Mouse (Mus musculus) liver, embryonic 15.5 days (tissue): ENCODE measurements at regions not wholly inside any gene's neighbourhood (a gene's known extent, or its start where the extent isn't known, plus 50 kb on each side); places are given as distances from the start of the nearest gene placed in this dataset.

Experiments
- ATAC-seq: fragments of 200-750 bp; cut with Nextera tagmentation; 2 replicates; pipeline ENCODE4 v1.8.0; 2017; ENCODE audit warnings: moderate number of reproducible peaks, mild to moderate bottlenecking, moderate library complexity; ENCODE audit not compliant: insufficient read depth
- H3K27ac ChIP-seq: fragments of 300-500 bp; sonication (generic); replicated peaks from 2 replicates; pipeline ENCODE4 v1.5.1; 2015; ENCODE audit warnings: mild to moderate bottlenecking, inconsistent platforms
- H3K27me3 ChIP-seq: fragments of 300-500 bp; sonication (generic); 2 replicates; pipeline ENCODE4 v1.6.1; 2015; ENCODE audit warnings: mild to moderate bottlenecking, inconsistent platforms
- H3K36me3 ChIP-seq: fragments of 300-500 bp; sonication (generic); replicated peaks from 2 replicates; pipeline ENCODE4 v1.6.1; 2015; ENCODE audit warnings: moderate library complexity, mild to moderate bottlenecking, inconsistent platforms
- H3K4me1 ChIP-seq: fragments of 300-500 bp; sonication (generic); replicated peaks from 2 replicates; pipeline ENCODE4 v1.6.1; 2015; ENCODE audit warnings: inconsistent platforms
- H3K4me2 ChIP-seq: fragments of 300-500 bp; sonication (generic); 2 replicates; pipeline ENCODE4 v1.6.1; 2015; ENCODE audit warnings: moderate library complexity, mild to moderate bottlenecking, inconsistent platforms
- H3K4me3 ChIP-seq: fragments of 300-500 bp; sonication (generic); replicated peaks from 2 replicates; pipeline ENCODE4 v1.5.1; 2015; ENCODE audit warnings: mild to moderate bottlenecking, inconsistent platforms
- H3K9ac ChIP-seq: fragments of 300-500 bp; sonication (generic); 2 replicates; pipeline ENCODE4 v1.6.1; 2015; ENCODE audit warnings: moderate library complexity, mild to moderate bottlenecking, inconsistent platforms
- H3K9me3 ChIP-seq: fragments of 300-500 bp; sonication (generic); replicated peaks from 2 replicates; pipeline ENCODE4 v1.6.1; 2016; ENCODE audit warnings: inconsistent platforms
- WGBS: fragments of 180-500 bp; shearing (Covaris S2); methylation state at CpG from one replicate; pipeline ENCODE4 v1.1.7; 2015; ENCODE audit warnings: mixed read lengths; ENCODE audit not compliant: insufficient replicate concordance; 5-methylcytosine and 5-hydroxymethylcytosine counted together

DNA sequence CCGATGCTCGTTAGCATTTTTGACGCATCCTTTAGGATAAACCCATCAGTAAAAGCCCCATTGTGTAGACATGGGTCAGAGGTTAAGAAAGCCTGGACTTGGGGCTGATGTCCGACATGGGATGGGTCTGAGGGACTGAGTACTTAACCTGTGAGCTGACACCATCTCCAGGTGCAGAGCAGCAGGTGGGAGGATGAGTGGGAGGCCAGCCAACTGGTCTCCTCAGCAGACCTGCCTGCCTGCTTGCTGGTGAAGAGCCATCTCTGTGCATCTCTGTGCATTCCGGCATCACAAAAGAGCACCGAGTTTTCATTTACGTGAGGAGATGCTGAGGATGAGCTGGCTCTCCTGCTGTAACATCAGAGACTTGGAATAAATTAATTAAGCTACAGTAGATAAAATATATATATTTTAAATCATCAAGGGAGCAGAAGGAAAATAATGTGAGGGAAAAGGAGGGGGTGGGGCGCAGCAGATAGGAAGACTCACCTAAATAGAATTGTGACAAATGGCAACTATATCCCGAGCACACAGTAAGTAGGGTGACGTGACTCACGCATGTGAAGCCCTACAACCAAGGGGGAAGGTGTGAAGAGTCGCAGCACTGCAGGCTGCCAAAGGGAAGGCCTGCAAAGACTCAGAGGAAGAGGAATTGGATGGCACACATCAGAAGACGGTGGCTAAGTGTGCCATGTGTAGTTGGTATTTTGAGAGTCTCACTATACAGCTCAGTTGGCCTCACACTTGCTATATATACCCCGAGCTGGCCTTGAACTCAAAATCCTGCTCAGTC is 118.5 kb upstream of the Ces5a start:
- ATAC-seq, result no peak
- WGBS, result 60% methylated on average over 14 of the region's 14 CpGs
- H3K27ac ChIP-seq, result no peak overlapping the region
- no peaks in the 10 kb centered on the region for H3K4me1 ChIP-seq
- no peak overlapping the region for H3K4me3 ChIP-seq
- no peaks in the 10 kb centered on the region for H3K27me3 ChIP-seq
- H3K9ac ChIP-seq, result no peak overlapping the region
- no peaks in the 10 kb centered on the region for H3K36me3 ChIP-seq
- H3K4me2 ChIP-seq, result no peak overlapping the region
- no peaks in the 10 kb centered on the region for H3K9me3 ChIP-seq

DNA sequence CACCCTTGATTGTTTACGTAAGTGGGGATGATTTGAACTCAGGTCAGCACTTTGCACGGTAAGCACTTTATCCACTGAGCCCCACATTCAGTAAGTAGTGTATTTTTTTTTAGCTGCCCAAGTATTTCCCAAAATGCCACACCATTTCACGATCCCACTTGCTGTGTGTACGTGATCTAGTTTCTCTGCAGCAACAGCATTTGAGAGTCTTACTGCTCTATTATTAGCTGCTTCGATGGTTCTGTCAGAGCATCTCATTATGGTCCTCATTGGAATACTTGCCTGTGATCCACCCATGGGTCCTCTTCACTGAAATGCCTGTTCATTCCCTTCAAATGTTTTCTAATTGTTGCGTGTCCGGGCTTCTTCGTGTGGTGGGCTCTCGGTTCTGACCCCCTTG is 120.1 kb upstream of the Ces5a start:
- no peaks in the 10 kb centered on the region for H3K27me3 ChIP-seq
- H3K36me3 ChIP-seq, result no peaks in the 10 kb centered on the region
- H3K9me3 ChIP-seq, result no peaks in the 10 kb centered on the region
- no peak overlapping the region for H3K4me3 ChIP-seq
- no peaks in the 10 kb centered on the region for H3K4me1 ChIP-seq
- H3K9ac ChIP-seq, result no peak overlapping the region
- H3K27ac ChIP-seq, result no peak overlapping the region
- ATAC-seq, result no peak
- H3K4me2 ChIP-seq, result no peak overlapping the region
- WGBS, result 77% methylated on average over 9 of the region's 9 CpGs

DNA sequence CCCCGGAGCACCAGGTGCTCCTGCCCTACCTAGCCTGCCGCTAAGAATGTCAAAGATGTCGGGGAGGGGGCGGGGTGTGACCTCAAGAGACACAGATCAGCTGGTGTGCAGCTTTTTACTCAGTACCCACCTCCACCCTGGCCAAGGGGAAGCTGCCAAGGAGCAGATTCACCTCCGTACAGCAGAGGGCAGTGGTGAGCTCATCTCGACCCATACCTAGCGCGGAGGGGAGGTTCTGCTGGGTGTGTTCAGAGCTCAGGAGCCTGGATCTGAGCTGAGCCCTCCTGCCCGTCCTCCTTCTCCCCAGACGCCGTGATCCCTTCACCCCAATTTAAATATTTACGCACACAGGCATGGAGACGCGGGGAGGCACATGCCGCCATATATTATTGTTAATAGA is 126.1 kb upstream of the Ces5a start:
- Histone ChIP-seq H3K36me3 (no peaks in the 10 kb centered on the region), H3K4me3 (no peak overlapping the region), H3K4me2 (peak overlapping the region; percentile 40), H3K27me3 (no peaks in the 10 kb centered on the region), H3K4me1 (no peaks in the 10 kb centered on the region), H3K9ac (no peak overlapping the region), H3K9me3 (no peaks in the 10 kb centered on the region), H3K27ac (no peak overlapping the region)
- 8% methylated on average over 15 of the region's 15 CpGs for WGBS
- ATAC-seq, result peak; percentile 40; the same call in 1 of the 2 replicates

DNA sequence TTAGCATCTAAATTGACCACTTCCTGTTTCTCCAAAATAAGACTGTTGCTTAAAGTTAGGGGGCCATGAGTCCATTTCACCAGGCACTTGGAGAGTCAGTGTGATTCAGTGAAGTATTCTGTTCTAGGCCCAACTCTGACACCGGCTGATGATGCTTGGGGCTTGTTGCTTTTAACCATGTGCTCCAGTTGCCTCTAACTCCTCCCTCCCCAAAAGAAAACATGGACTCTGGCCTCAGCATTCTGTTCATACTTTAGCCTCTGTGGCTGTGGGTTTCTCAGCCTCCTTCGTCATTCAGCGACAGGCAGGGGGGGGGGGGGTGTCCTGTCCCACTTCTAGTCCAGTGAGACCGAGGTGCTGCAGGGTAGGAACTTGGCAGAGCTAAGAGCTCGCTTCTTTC is 126.6 kb upstream of the Ces5a start:
- no peaks in the 10 kb centered on the region for H3K9me3 ChIP-seq
- ATAC-seq, result no peak
- WGBS, result 43% methylated on average over 5 of the region's 5 CpGs
- H3K36me3 ChIP-seq, result no peaks in the 10 kb centered on the region
- no peaks in the 10 kb centered on the region for H3K4me1 ChIP-seq
- peak overlapping the region; percentile 40; the same call in 1 of the 2 replicates for H3K4me2 ChIP-seq
- H3K9ac ChIP-seq, result no peak overlapping the region
- H3K4me3 ChIP-seq, result no peak overlapping the region
- no peak overlapping the region for H3K27ac ChIP-seq
- H3K27me3 ChIP-seq, result no peaks in the 10 kb centered on the region

DNA sequence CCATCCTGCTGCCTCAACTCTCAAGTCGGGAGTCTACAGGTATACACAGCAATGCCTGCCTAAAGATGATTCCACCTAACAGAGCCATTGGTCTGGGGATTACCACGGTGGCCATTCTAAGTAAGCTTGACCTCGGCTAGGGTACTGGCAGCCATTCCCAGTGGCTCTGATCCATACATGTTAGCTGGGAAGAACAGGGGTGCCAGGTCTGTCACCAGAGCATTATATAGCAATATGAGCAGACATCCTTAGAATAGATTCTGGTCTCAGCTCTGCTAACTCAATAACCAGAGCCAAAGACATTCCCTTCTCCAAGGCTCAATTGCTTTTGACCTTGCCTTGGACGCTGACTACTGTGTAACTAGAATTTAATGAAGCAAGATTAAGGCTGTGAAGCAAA is 128.2 kb upstream of the Ces5a start:
- no peaks in the 10 kb centered on the region for H3K36me3 ChIP-seq
- no peak overlapping the region for H3K4me2 ChIP-seq
- H3K9me3 ChIP-seq, result no peaks in the 10 kb centered on the region
- no peak overlapping the region for H3K9ac ChIP-seq
- H3K27ac ChIP-seq, result no peak overlapping the region
- 58% methylated on average over 4 of the region's 4 CpGs for WGBS
- no peaks in the 10 kb centered on the region for H3K27me3 ChIP-seq
- ATAC-seq, result no peak
- no peaks in the 10 kb centered on the region for H3K4me1 ChIP-seq
- no peak overlapping the region for H3K4me3 ChIP-seq

DNA sequence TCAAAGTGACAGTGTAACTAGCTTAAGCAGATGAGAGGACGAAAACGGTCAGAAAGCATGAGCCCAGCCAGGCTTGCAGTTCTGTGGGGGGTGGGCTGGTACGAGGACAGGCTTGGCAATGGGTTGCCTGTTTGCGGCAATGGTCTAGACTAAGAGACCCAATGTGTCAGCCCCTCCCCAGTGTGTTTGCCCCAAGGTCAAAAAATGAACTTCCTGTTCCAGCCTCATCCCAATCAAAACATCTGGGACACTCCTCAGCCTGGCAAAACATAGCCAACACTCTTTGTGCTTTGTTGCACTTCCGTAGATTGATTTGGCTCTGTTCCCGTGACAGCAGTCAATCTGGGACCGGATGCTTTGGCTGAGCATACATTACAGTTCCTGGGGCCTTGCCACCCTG is 132.7 kb upstream of the Ces5a start:
- WGBS, result 56% methylated on average over 7 of the region's 7 CpGs
- Histone ChIP-seq H3K9ac (no peak overlapping the region), H3K27ac (no peak overlapping the region), H3K4me2 (no peak overlapping the region), H3K4me3 (no peak overlapping the region), H3K36me3 (no peaks in the 10 kb centered on the region), H3K4me1 (no peaks in the 10 kb centered on the region), H3K27me3 (no peaks in the 10 kb centered on the region), H3K9me3 (no peaks in the 10 kb centered on the region)
- no peak for ATAC-seq

DNA sequence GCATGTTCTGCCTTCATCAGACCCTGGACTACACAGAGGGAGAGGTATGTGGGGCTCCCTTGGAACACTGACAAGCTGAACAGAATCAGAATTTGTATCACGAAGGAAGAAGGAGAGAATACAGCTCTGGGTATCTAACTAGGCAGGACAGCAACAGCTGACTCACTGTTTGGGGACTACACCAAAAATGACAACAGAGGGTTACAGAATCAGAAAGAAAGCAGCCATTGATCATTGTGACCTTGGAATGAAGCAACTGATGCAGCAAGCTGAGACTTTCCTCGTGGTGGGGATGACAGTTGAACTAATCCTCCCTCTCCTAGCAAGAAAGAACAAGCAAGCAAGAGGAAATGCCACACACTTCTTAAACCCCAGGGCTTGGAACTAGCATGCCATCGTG is 135.0 kb upstream of the Gnao1 start:
- no peak overlapping the region for H3K27ac ChIP-seq
- 44% methylated on average over 3 of the region's 3 CpGs for WGBS
- H3K36me3 ChIP-seq, result no peaks in the 10 kb centered on the region
- no peaks in the 10 kb centered on the region for H3K9me3 ChIP-seq
- no peaks in the 10 kb centered on the region for H3K4me1 ChIP-seq
- no peak for ATAC-seq
- no peak overlapping the region for H3K4me2 ChIP-seq
- H3K27me3 ChIP-seq, result no peaks in the 10 kb centered on the region
- no peak overlapping the region for H3K9ac ChIP-seq
- H3K4me3 ChIP-seq, result no peak overlapping the region

DNA sequence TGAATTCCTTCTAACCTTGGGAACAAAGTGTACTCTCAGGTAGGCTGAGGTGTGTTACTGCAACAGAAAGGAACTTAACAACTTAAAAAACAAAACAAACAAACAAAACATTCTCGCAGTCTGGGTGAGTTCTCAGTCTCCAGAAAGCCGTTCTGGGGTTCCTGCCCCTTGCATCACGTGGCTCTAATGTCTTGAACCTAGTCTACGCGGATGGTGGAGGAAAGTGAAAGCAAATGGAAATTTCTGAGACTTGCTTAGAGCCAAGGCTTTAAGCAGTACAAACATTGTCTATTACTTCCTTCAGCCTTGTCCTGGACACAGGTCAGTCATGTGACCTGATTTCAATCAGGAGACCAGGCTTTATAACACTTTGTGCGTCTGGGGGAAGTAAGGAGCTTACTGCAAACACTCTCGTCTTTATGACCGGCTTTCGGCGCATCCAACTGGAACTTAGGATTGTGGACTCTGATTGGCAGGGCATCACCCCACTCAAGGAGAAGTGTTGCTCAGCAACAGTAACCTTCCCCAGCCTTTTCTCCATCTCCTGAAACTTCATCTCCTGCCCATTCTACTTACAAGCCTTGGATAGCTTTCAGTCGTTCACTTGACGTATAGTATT is 125.9 kb upstream of the Gnao1 start:
- Histone ChIP-seq H3K9ac (no peak overlapping the region), H3K27ac (no peak overlapping the region), H3K9me3 (no peaks in the 10 kb centered on the region), H3K4me1 (no peaks in the 10 kb centered on the region), H3K4me2 (no peak overlapping the region), H3K4me3 (no peak overlapping the region), H3K27me3 (no peaks in the 10 kb centered on the region), H3K36me3 (no peaks in the 10 kb centered on the region)
- 65% methylated on average over 12 of the region's 12 CpGs for WGBS
- ATAC-seq, result no peak

DNA sequence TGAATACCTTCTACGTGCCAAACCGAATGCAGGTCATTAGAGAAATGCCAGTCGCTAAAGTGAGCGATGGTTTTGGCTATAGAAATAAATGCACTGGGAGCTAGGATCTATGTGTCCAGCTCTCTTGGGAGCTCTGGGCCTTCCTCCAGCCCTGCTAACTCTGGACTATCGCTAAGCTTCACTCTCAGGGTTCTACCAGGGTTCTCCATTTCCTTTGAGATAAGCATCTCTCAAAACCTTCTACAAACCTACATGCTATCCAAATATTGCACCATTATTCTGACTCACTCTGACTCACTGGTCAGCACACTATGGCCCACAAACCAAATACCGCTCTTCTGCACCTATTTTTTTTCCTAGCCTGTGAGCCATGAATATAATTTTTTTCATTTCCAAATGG is 125.4 kb upstream of the Gnao1 start:
- no peak overlapping the region for H3K27ac ChIP-seq
- ATAC-seq, result no peak
- H3K9ac ChIP-seq, result no peak overlapping the region
- no peak overlapping the region for H3K4me2 ChIP-seq
- no peaks in the 10 kb centered on the region for H3K4me1 ChIP-seq
- H3K9me3 ChIP-seq, result no peaks in the 10 kb centered on the region
- no peak overlapping the region for H3K4me3 ChIP-seq
- WGBS, result 73% methylated on average over 6 of the region's 6 CpGs
- no peaks in the 10 kb centered on the region for H3K27me3 ChIP-seq
- no peaks in the 10 kb centered on the region for H3K36me3 ChIP-seq

DNA sequence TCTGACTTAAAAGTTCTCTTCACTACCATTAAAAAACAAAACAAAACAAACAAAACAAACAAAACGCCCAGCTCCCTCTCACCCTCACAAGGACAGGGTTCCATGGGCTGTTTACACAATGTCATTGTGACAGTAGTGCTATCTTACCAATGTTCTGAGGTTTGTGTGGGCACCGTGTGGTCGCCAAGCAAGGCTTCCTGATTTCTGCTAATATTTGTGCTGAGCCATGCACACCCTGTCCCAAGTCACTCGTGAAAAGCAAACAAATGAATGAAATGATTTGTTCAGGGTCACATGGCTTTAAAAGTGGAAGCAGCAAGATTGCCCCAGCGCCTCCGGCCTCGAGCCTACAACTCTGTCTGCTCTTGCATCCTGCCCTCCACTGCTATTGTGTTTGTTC is 120.9 kb upstream of the Gnao1 start:
- no peaks in the 10 kb centered on the region for H3K4me1 ChIP-seq
- WGBS, result 32% methylated on average over 7 of the region's 7 CpGs
- no peak overlapping the region for H3K27ac ChIP-seq
- ATAC-seq, result no peak
- H3K4me3 ChIP-seq, result no peak overlapping the region
- H3K9me3 ChIP-seq, result no peaks in the 10 kb centered on the region
- no peaks in the 10 kb centered on the region for H3K27me3 ChIP-seq
- H3K9ac ChIP-seq, result no peak overlapping the region
- no peak overlapping the region for H3K4me2 ChIP-seq
- no peaks in the 10 kb centered on the region for H3K36me3 ChIP-seq

DNA sequence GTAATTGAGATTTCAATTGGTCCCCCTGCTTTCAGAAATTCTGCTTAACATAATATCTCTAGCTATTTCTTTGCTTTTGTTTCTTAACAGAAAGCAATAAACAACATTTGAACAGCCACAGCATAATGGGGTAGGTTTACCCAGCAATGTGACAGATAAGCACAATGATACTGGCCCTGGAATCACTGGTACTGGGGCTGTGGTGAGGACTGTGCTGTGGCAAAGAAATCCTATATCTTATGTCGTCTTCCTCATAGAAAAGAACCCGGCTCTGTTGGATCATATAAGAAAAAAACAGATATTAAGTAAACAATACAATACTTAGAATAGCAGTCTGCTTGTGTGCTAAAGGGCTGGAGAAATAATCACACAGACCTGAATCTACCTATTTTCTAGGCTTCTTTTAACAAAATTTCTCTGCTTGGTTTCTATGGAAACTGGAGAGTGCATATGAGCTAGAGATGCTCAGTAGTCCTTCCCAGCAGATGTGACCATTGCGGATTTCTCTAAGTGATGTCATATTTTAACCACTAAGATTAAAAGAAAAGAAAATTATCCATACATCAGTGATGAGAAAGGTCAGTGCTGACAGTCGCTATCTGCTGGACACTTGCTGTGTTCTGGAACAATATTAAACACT is 119.8 kb upstream of the Gnao1 start:
- Histone ChIP-seq H3K9ac (no peak overlapping the region), H3K9me3 (no peaks in the 10 kb centered on the region), H3K4me2 (no peak overlapping the region), H3K36me3 (no peaks in the 10 kb centered on the region), H3K4me3 (no peak overlapping the region), H3K4me1 (no peaks in the 10 kb centered on the region), H3K27me3 (no peaks in the 10 kb centered on the region), H3K27ac (no peak overlapping the region)
- ATAC-seq, result no peak
- 67% methylated on average over 4 of the region's 4 CpGs for WGBS
